Mouse (Mus musculus): ENCODE data around the gene Fkbp6. TPM values are rescaled to one million over a fixed set of nuclear protein-coding genes. Genes with fewer than 3 reads are reported as not detected.
"Not testable (repeated sequence)": the region's sequence is repeated elsewhere in the genome, so short reads cannot be mapped to it uniquely, and the experiment has no call there.

Fkbp6 gene
- polyA plus RNA-seq, 1 experiment from 2014 or later, result 0.15 TPM

GRCm38 (mm10) chr5:135376341-135376740, 26.5 kb upstream of the Fkbp6 start:
- Histone ChIP-seq H3K4me1 (replicated peaks; ENCODE audit: control insufficient read depth, insufficient read depth, low read length) (no peaks in the 10 kb centered on the region), H3K27me3 (ENCODE audit: control insufficient read depth, insufficient read depth, low read length) (no peaks in the 10 kb centered on the region), H3K27ac (ENCODE audit: low read depth, low read length) (no peak overlapping the region), H3K36me3 (ENCODE audit: control insufficient read depth, insufficient read depth, low read length) (peaks cover 44% of the 10 kb centered on the region), H3K4me3 (ENCODE audit: low read depth, low read length) (no peak overlapping the region), H3K4me2 (ENCODE audit: low read depth, low read length, severe bottlenecking) (no peak overlapping the region), H3K9me3 (ENCODE audit: control insufficient read depth, low read length) (no peaks in the 10 kb centered on the region; the same call in 1 of the 2 replicates), H3K9ac (ENCODE audit: low read length) (no peak overlapping the region)
- DNase-seq (ENCODE audit: low spot score) (no peak), ATAC-seq (replicated peaks; ENCODE audit: low FRiP score) (no peak)
- WGBS, result 69% methylated on average over 2 of the region's 2 CpGs

GRCm38 (mm10) chr5:135375167-135375566, 25.3 kb upstream of the Fkbp6 start:
- no peak overlapping the region for H3K4me3 ChIP-seq (ENCODE audit: low read depth, low read length)

GRCm38 (mm10) chr5:135373601-135374000, 23.8 kb upstream of the Fkbp6 start:
- Histone ChIP-seq H3K4me1 (replicated peaks; ENCODE audit: control insufficient read depth, insufficient read depth, low read length) (no peaks in the 10 kb centered on the region), H3K27me3 (ENCODE audit: control insufficient read depth, insufficient read depth, low read length) (no peaks in the 10 kb centered on the region), H3K27ac (ENCODE audit: low read depth, low read length) (no peak overlapping the region), H3K36me3 (ENCODE audit: control insufficient read depth, insufficient read depth, low read length) (peaks cover 28% of the 10 kb centered on the region; the same call in 1 of the 2 replicates), H3K9me3 (ENCODE audit: control insufficient read depth, low read length) (no peaks in the 10 kb centered on the region; the same call in 1 of the 2 replicates), H3K4me3 (ENCODE audit: low read depth, low read length) (no peak overlapping the region), H3K4me2 (ENCODE audit: low read depth, low read length, severe bottlenecking) (no peak overlapping the region), H3K9ac (ENCODE audit: low read length) (no peak overlapping the region)
- ATAC-seq (replicated peaks; ENCODE audit: low FRiP score), result no peak
- no peak for DNase-seq (ENCODE audit: low spot score)
- WGBS, result 90% methylated on average over 5 of the region's 5 CpGs

More at GRCm38 (mm10) chr5:135375167-135375566, 25.3 kb upstream of the Fkbp6 start:
- H3K27ac ChIP-seq (ENCODE audit: low read depth, low read length), result no peak overlapping the region
- H3K4me2 ChIP-seq (ENCODE audit: low read depth, low read length, severe bottlenecking), result no peak overlapping the region
- DNase-seq (ENCODE audit: low spot score), result no peak
- H3K9ac ChIP-seq (ENCODE audit: low read length), result no peak overlapping the region
- H3K36me3 ChIP-seq (ENCODE audit: control insufficient read depth, insufficient read depth, low read length), result peaks cover 33% of the 10 kb centered on the region; the same call in 1 of the 2 replicates
- ATAC-seq (replicated peaks; ENCODE audit: low FRiP score), result no peak
- H3K4me1 ChIP-seq (replicated peaks; ENCODE audit: control insufficient read depth, insufficient read depth, low read length), result no peaks in the 10 kb centered on the region
- no peaks in the 10 kb centered on the region for H3K27me3 ChIP-seq (ENCODE audit: control insufficient read depth, insufficient read depth, low read length)
- H3K9me3 ChIP-seq (ENCODE audit: control insufficient read depth, low read length), result no peaks in the 10 kb centered on the region; the same call in 1 of the 2 replicates
- WGBS, result 90% methylated on average over 8 of the region's 8 CpGs

- Histone ChIP-seq H3K9me3 (ENCODE audit: control insufficient read depth, low read length) (no peaks in the 10 kb centered on the region; the same call in 1 of the 2 replicates), H3K4me1 (replicated peaks; ENCODE audit: control insufficient read depth, insufficient read depth, low read length) (no peaks in the 10 kb centered on the region), H3K36me3 (ENCODE audit: control insufficient read depth, insufficient read depth, low read length) (peaks cover 17% of the 10 kb centered on the region; the same call in 1 of the 2 replicates), H3K9ac (ENCODE audit: low read length) (no peak overlapping the region), H3K4me2 (ENCODE audit: low read depth, low read length, severe bottlenecking) (no peak overlapping the region), H3K27me3 (ENCODE audit: control insufficient read depth, insufficient read depth, low read length) (no peaks in the 10 kb centered on the region), H3K27ac (ENCODE audit: low read depth, low read length) (no peak overlapping the region), H3K4me3 (ENCODE audit: low read depth, low read length) (no peak overlapping the region)
- ATAC-seq (replicated peaks; ENCODE audit: low FRiP score) (no peak), DNase-seq (ENCODE audit: low spot score) (no peak)
- 92% methylated on average over 13 of the region's 13 CpGs for WGBS
Measured at GRCm38 (mm10) chr5:135371195-135371594, 21.4 kb upstream of the Fkbp6 start.

GRCm38 (mm10) chr5:135369787-135370654, 20.2 kb upstream of the Fkbp6 start, which contains the start of gene Nsun5:
Gene Nsun5, plus strand, starts transcription at chr5:135369953.
- ATAC-seq (replicated peaks; ENCODE audit: low FRiP score), result peak; percentile 81
- H3K27me3 ChIP-seq (ENCODE audit: control insufficient read depth, insufficient read depth, low read length), result no peaks in the 10 kb centered on the region
- H3K9me3 ChIP-seq (ENCODE audit: control insufficient read depth, low read length), result no peaks in the 10 kb centered on the region; the same call in 1 of the 2 replicates
- no peaks in the 10 kb centered on the region for H3K4me1 ChIP-seq (replicated peaks; ENCODE audit: control insufficient read depth, insufficient read depth, low read length)
- DNase-seq (ENCODE audit: low spot score), result peak; percentile 96
- WGBS, result 1% methylated on average over 64 of the region's 64 CpGs
- peak within 1 kb of the TSS; percentile 84 for H3K9ac ChIP-seq (ENCODE audit: low read length)
- peaks cover 9% of the 10 kb centered on the region; the same call in 1 of the 2 replicates for H3K36me3 ChIP-seq (ENCODE audit: control insufficient read depth, insufficient read depth, low read length)
- H3K27ac ChIP-seq (ENCODE audit: low read depth, low read length), result peak within 1 kb of the TSS; percentile 75; the same call in 1 of the 2 replicates
- peak within 1 kb of the TSS; percentile 86 for H3K4me2 ChIP-seq (ENCODE audit: low read depth, low read length, severe bottlenecking)
- H3K4me3 ChIP-seq (ENCODE audit: low read depth, low read length), result peak within 1 kb of the TSS; percentile 97

GRCm38 (mm10) chr5:135369196-135369595, 19.4 kb upstream of the Fkbp6 start:
- ATAC-seq (replicated peaks; ENCODE audit: low FRiP score); H3K4me1 ChIP-seq (replicated peaks; ENCODE audit: control insufficient read depth, insufficient read depth, low read length); H3K9me3 ChIP-seq (ENCODE audit: control insufficient read depth, low read length); H3K27me3 ChIP-seq (ENCODE audit: control insufficient read depth, insufficient read depth, low read length); H3K27ac ChIP-seq (ENCODE audit: low read depth, low read length); H3K36me3 ChIP-seq (ENCODE audit: control insufficient read depth, insufficient read depth, low read length); DNase-seq (ENCODE audit: low spot score): not testable (repeated sequence)
- Histone ChIP-seq H3K4me3 (ENCODE audit: low read depth, low read length) (peak overlapping the region; percentile 97), H3K4me2 (ENCODE audit: low read depth, low read length, severe bottlenecking) (peak overlapping the region; percentile 86), H3K9ac (ENCODE audit: low read length) (peak overlapping the region; percentile 84)
- WGBS, result 63% methylated on average over 9 of the region's 9 CpGs

- Histone ChIP-seq H3K27ac (ENCODE audit: low read depth, low read length) (no peak overlapping the region), H3K36me3 (ENCODE audit: control insufficient read depth, insufficient read depth, low read length) (peaks cover 2% of the 10 kb centered on the region; the same call in 1 of the 2 replicates), H3K9ac (ENCODE audit: low read length) (no peak overlapping the region), H3K4me1 (replicated peaks; ENCODE audit: control insufficient read depth, insufficient read depth, low read length) (no peaks in the 10 kb centered on the region), H3K4me3 (ENCODE audit: low read depth, low read length) (no peak overlapping the region), H3K9me3 (ENCODE audit: control insufficient read depth, low read length) (no peaks in the 10 kb centered on the region), H3K27me3 (ENCODE audit: control insufficient read depth, insufficient read depth, low read length) (no peaks in the 10 kb centered on the region), H3K4me2 (ENCODE audit: low read depth, low read length, severe bottlenecking) (no peak overlapping the region)
- ATAC-seq (replicated peaks; ENCODE audit: low FRiP score) (no peak), DNase-seq (ENCODE audit: low spot score) (no peak)
- 81% methylated on average over 6 of the region's 6 CpGs for WGBS
Measured at GRCm38 (mm10) chr5:135368312-135368711, 18.5 kb upstream of the Fkbp6 start.

GRCm38 (mm10) chr5:135367841-135368240, 18.0 kb upstream of the Fkbp6 start:
- no peak overlapping the region for H3K27ac ChIP-seq (ENCODE audit: low read depth, low read length)
- 56% methylated on average over 6 of the region's 6 CpGs for WGBS

More at GRCm38 (mm10) chr5:135367841-135368240, 18.0 kb upstream of the Fkbp6 start:
- H3K27me3 ChIP-seq (ENCODE audit: control insufficient read depth, insufficient read depth, low read length), result no peaks in the 10 kb centered on the region
- no peaks in the 10 kb centered on the region for H3K4me1 ChIP-seq (replicated peaks; ENCODE audit: control insufficient read depth, insufficient read depth, low read length)
- no peak overlapping the region for H3K4me2 ChIP-seq (ENCODE audit: low read depth, low read length, severe bottlenecking)
- ATAC-seq (replicated peaks; ENCODE audit: low FRiP score) (no peak), DNase-seq (ENCODE audit: low spot score) (no peak)
- no peaks in the 10 kb centered on the region; the same call in 1 of the 2 replicates for H3K36me3 ChIP-seq (ENCODE audit: control insufficient read depth, insufficient read depth, low read length)
- H3K4me3 ChIP-seq (ENCODE audit: low read depth, low read length), result no peak overlapping the region
- no peak overlapping the region for H3K9ac ChIP-seq (ENCODE audit: low read length)
- H3K9me3 ChIP-seq (ENCODE audit: control insufficient read depth, low read length), result no peaks in the 10 kb centered on the region

All from forebrain, embryonic 11.5 days (tissue).